Mouse (Mus musculus) embryonic facial prominence, embryonic 11.5 days (tissue): ENCODE results near the gene Gjc1. TPM values are rescaled to one million over a fixed set of nuclear protein-coding genes. Genes with fewer than 3 reads are reported as not detected.

ENCODE experiments used
- ATAC-seq: fragments of 200-750 bp; cut with Nextera tagmentation; replicated peaks from 2 replicates; pipeline ENCODE4 v1.8.0; 2017; ENCODE audit warnings: low read depth; ENCODE audit not compliant: insufficient number of reproducible peaks, low FRiP score, low TSS enrichment
- DNase-seq: peaks from one replicate; pipeline ENCODE4 v3.0.0-alpha.2; 2015; ENCODE audit warnings: low spot score
- H3K27ac ChIP-seq: fragments of 300-500 bp; sonication (generic); replicated peaks from 2 replicates; pipeline ENCODE4 v1.5.1; 2014; ENCODE audit warnings: mild to moderate bottlenecking, low read depth, low read length, control low read depth
- H3K27me3 ChIP-seq: fragments of 300-500 bp; sonication (generic); 2 replicates; pipeline ENCODE4 v1.6.1; 2014; ENCODE audit warnings: mild to moderate bottlenecking, low read length, moderate library complexity, mixed read lengths; ENCODE audit not compliant: control insufficient read depth, insufficient read depth
- H3K36me3 ChIP-seq: fragments of 300-500 bp; sonication (generic); replicated peaks from 2 replicates; pipeline ENCODE4 v1.6.1; 2014; ENCODE audit warnings: low read depth, mild to moderate bottlenecking, low read length, moderate library complexity, mixed read lengths; ENCODE audit not compliant: control insufficient read depth, insufficient read depth
- H3K4me1 ChIP-seq: fragments of 300-500 bp; sonication (generic); 2 replicates; pipeline ENCODE4 v1.6.1; 2014; ENCODE audit warnings: low read length, mixed read lengths; ENCODE audit not compliant: control insufficient read depth, insufficient read depth
- H3K4me2 ChIP-seq: fragments of 300-500 bp; sonication (generic); 2 replicates; pipeline ENCODE4 v1.6.1; 2014; ENCODE audit warnings: low read depth, mild to moderate bottlenecking, control low read depth, low read length, moderate library complexity
- H3K4me3 ChIP-seq: fragments of 300-500 bp; sonication (generic); 2 replicates; pipeline ENCODE4 v1.5.1; 2014; ENCODE audit warnings: low read depth, low read length, control low read depth
- H3K9ac ChIP-seq: fragments of 300-500 bp; sonication (generic); replicated peaks from 2 replicates; pipeline ENCODE4 v1.6.1; 2014; ENCODE audit warnings: mild to moderate bottlenecking, control low read depth, low read length
- H3K9me3 ChIP-seq: fragments of 300-500 bp; sonication (generic); replicated peaks from 2 replicates; pipeline ENCODE4 v1.6.1; 2016; ENCODE audit warnings: mild to moderate bottlenecking, low read length, inconsistent platforms, mixed read lengths; ENCODE audit not compliant: control insufficient read depth
- WGBS: fragments of 180-500 bp; shearing (Covaris S2); extraction: QIAGEN DNeasy Blood & Tissue Kit; methylation state at CpG from one replicate; pipeline ENCODE4 v1.1.7; 2014; 5-methylcytosine and 5-hydroxymethylcytosine counted together
- polyA plus RNA-seq: library from polyadenylated mRNA; unstranded; fragments of >200 nt; fragmentation: Nextera tagmentation; extraction: Ambion mirVana; gene quantifications from 2 replicates; pipeline ENCODE4 v1.2.1, GENCODE M21; 2014

Gene Gjc1
- polyA plus RNA-seq, 1 experiment from 2014 or later, result 90.5 TPM

- H3K27ac ChIP-seq, result no peak overlapping the region
- H3K9me3 ChIP-seq, result no peaks in the 10 kb centered on the region
- WGBS, result 79% methylated on average over 9 of the region's 9 CpGs
- no peak for ATAC-seq
- no peak overlapping the region for H3K9ac ChIP-seq
- no peaks in the 10 kb centered on the region for H3K4me1 ChIP-seq
- no peak overlapping the region for H3K4me2 ChIP-seq
- peaks cover 18% of the 10 kb centered on the region for H3K36me3 ChIP-seq
- no peak for DNase-seq
- no peak overlapping the region for H3K4me3 ChIP-seq
- no peaks in the 10 kb centered on the region for H3K27me3 ChIP-seq
Measured at GRCm38 (mm10) chr11:102838616-102839150, 19.2 kb upstream of the Gjc1 start.

- Histone ChIP-seq H3K9me3 (no peaks in the 10 kb centered on the region), H3K4me1 (no peaks in the 10 kb centered on the region), H3K4me2 (no peak overlapping the region), H3K9ac (no peak overlapping the region), H3K27me3 (no peaks in the 10 kb centered on the region), H3K36me3 (peaks cover 17% of the 10 kb centered on the region), H3K4me3 (no peak overlapping the region), H3K27ac (no peak overlapping the region)
- WGBS, result 88% methylated on average over 2 of the region's 2 CpGs
- no peak for DNase-seq
- no peak for ATAC-seq
Measured at GRCm38 (mm10) chr11:102838126-102838525, 18.6 kb upstream of the Gjc1 start.

- 94% methylated on average over 1 of the region's 1 CpGs for WGBS
- peaks cover 12% of the 10 kb centered on the region for H3K36me3 ChIP-seq
Measured at GRCm38 (mm10) chr11:102837385-102837784, 17.9 kb upstream of the Gjc1 start.

GRCm38 (mm10) chr11:102836146-102836545 lies 16.6 kb upstream of the Gjc1 start:
- Histone ChIP-seq H3K4me1 (no peaks in the 10 kb centered on the region), H3K4me2 (no peak overlapping the region), H3K27me3 (no peaks in the 10 kb centered on the region), H3K4me3 (no peak overlapping the region), H3K36me3 (peaks cover 9% of the 10 kb centered on the region), H3K9me3 (no peaks in the 10 kb centered on the region), H3K9ac (no peak overlapping the region), H3K27ac (no peak overlapping the region)
- WGBS, result 89% methylated on average over 9 of the region's 9 CpGs
- no peak for DNase-seq
- ATAC-seq, result no peak

More at GRCm38 (mm10) chr11:102837385-102837784, 17.9 kb upstream of the Gjc1 start:
- Histone ChIP-seq H3K9ac (no peak overlapping the region), H3K4me1 (no peaks in the 10 kb centered on the region), H3K4me3 (no peak overlapping the region), H3K4me2 (no peak overlapping the region), H3K27ac (no peak overlapping the region), H3K9me3 (no peaks in the 10 kb centered on the region), H3K27me3 (no peaks in the 10 kb centered on the region)
- ATAC-seq (no peak), DNase-seq (no peak)

GRCm38 (mm10) chr11:102835549-102835948 lies 16.0 kb upstream of the Gjc1 start, which contains the start of gene Higd1b:
Gene Higd1b (plus strand): TSS chr11:102835849.
- Histone ChIP-seq H3K27ac (no peak within 1 kb of the TSS), H3K9ac (no peak within 1 kb of the TSS), H3K4me3 (no peak within 1 kb of the TSS), H3K4me1 (no peaks in the 10 kb centered on the region), H3K4me2 (no peak within 1 kb of the TSS), H3K36me3 (peaks cover 9% of the 10 kb centered on the region), H3K9me3 (no peaks in the 10 kb centered on the region), H3K27me3 (no peaks in the 10 kb centered on the region)
- no peak for ATAC-seq
- DNase-seq, result no peak
- 86% methylated on average over 4 of the region's 4 CpGs for WGBS

GRCm38 (mm10) chr11:102834219-102834618 lies 14.7 kb upstream of the Gjc1 start:
- H3K4me2 ChIP-seq, result no peak overlapping the region
- H3K4me3 ChIP-seq, result no peak overlapping the region
- no peak overlapping the region for H3K27ac ChIP-seq
- DNase-seq (no peak), ATAC-seq (no peak)
- H3K9ac ChIP-seq, result no peak overlapping the region
- no peaks in the 10 kb centered on the region for H3K4me1 ChIP-seq
- no peaks in the 10 kb centered on the region for H3K27me3 ChIP-seq
- H3K36me3 ChIP-seq, result peaks cover 9% of the 10 kb centered on the region
- H3K9me3 ChIP-seq, result no peaks in the 10 kb centered on the region
- WGBS, result 76% methylated on average over 10 of the region's 10 CpGs

- 69% methylated on average over 18 of the region's 18 CpGs for WGBS
- no peak overlapping the region for H3K9ac ChIP-seq
Measured at GRCm38 (mm10) chr11:102832700-102833297, 13.3 kb upstream of the Gjc1 start.

GRCm38 (mm10) chr11:102830276-102830675 lies 10.8 kb upstream of the Gjc1 start:
- Histone ChIP-seq H3K4me3 (no peak overlapping the region), H3K36me3 (no peaks in the 10 kb centered on the region), H3K9ac (no peak overlapping the region), H3K4me2 (no peak overlapping the region), H3K4me1 (no peaks in the 10 kb centered on the region), H3K9me3 (no peaks in the 10 kb centered on the region), H3K27ac (no peak overlapping the region), H3K27me3 (no peaks in the 10 kb centered on the region)
- no peak for ATAC-seq
- no peak for DNase-seq
- WGBS, result 80% methylated on average over 4 of the region's 4 CpGs

More at GRCm38 (mm10) chr11:102832700-102833297, 13.3 kb upstream of the Gjc1 start:
- H3K36me3 ChIP-seq, result peaks cover 5% of the 10 kb centered on the region; the same call in 1 of the 2 replicates
- H3K27me3 ChIP-seq, result no peaks in the 10 kb centered on the region
- DNase-seq (no peak), ATAC-seq (no peak)
- no peak overlapping the region for H3K4me3 ChIP-seq
- H3K9me3 ChIP-seq, result no peaks in the 10 kb centered on the region
- no peaks in the 10 kb centered on the region for H3K4me1 ChIP-seq
- no peak overlapping the region for H3K4me2 ChIP-seq
- no peak overlapping the region for H3K27ac ChIP-seq
